Mouse (Mus musculus) ES-E14 (cell line): Measurements from ENCODE around the gene Gm42742. TPM values are rescaled to one million over a fixed set of nuclear protein-coding genes. Genes with fewer than 3 reads are reported as not detected.

Experiments used
- DNase-seq: peaks from one replicate; pipeline ENCODE4 v3.0.0-alpha.2; 2013; ENCODE audit warnings: low read depth, low spot score
- H3K27ac ChIP-seq: 2 replicates; pipeline ENCODE4 v1.5.1; 2012; ENCODE audit warnings: low read depth, mild to moderate bottlenecking, low read length, moderate library complexity, mixed read lengths; ENCODE audit not compliant: poor library complexity, insufficient read depth, severe bottlenecking
- H3K36me3 ChIP-seq: 2 replicates; pipeline ENCODE4 v1.6.1; 2012; ENCODE audit warnings: mild to moderate bottlenecking, low read length, moderate library complexity, mixed read lengths; ENCODE audit not compliant: control insufficient read depth, poor library complexity, insufficient read depth, severe bottlenecking
- H3K4me1 ChIP-seq, 2 experiments: fragments of 150-350 bp in 1 of 2; sonication (generic) in 1 of 2; 2 replicates each; pipeline ENCODE4 v1.6.1; 2012; ENCODE audit warnings: low read length in 2 of 2, mild to moderate bottlenecking in 1 of 2, mixed read lengths in 1 of 2; ENCODE audit not compliant: control insufficient read depth in 2 of 2, insufficient read depth in 2 of 2, poor library complexity in 1 of 2
- H3K4me3 ChIP-seq, 2 experiments: fragments of 150-350 bp in 1 of 2; sonication (generic) in 1 of 2; 2 replicates each; pipeline ENCODE4 v1.5.1; 2012; ENCODE audit warnings: low read length in 2 of 2, low read depth in 1 of 2, mild to moderate bottlenecking in 1 of 2, mixed read lengths in 1 of 2; ENCODE audit not compliant: insufficient read depth in 1 of 2, poor library complexity in 1 of 2, severe bottlenecking in 1 of 2
- H3K9ac ChIP-seq: 2 replicates; pipeline ENCODE4 v1.6.1; 2012; ENCODE audit warnings: low read depth, mild to moderate bottlenecking, low read length, mixed read lengths; ENCODE audit not compliant: poor library complexity, insufficient read depth, severe bottlenecking
- H3K9me3 ChIP-seq: fragments of 150-350 bp; sonication (generic); 2 replicates; pipeline ENCODE4 v1.6.1; 2012; ENCODE audit warnings: low read depth, mild to moderate bottlenecking, low read length; ENCODE audit not compliant: control insufficient read depth, insufficient read depth
- CHD2 ChIP-seq: IDR thresholded peaks from 2 replicates; pipeline ENCODE4 v1.6.1; 2014; ENCODE audit warnings: mild to moderate bottlenecking, low read depth, low read length, inconsistent platforms
- HCFC1 ChIP-seq: IDR thresholded peaks from 2 replicates; pipeline ENCODE4 v1.6.1; 2012; ENCODE audit warnings: low read length, inconsistent platforms, borderline replicate concordance; ENCODE audit not compliant: insufficient read depth
- MAFK ChIP-seq: IDR thresholded peaks from 2 replicates; pipeline ENCODE4 v1.6.1; 2014; ENCODE audit warnings: mild to moderate bottlenecking, low read depth, low read length, inconsistent platforms; ENCODE audit not compliant: insufficient read depth
- ZC3H11A ChIP-seq: IDR thresholded peaks from 2 replicates; pipeline ENCODE4 v1.6.1; 2012; ENCODE audit warnings: low read depth, mild to moderate bottlenecking, inconsistent platforms, low read length, borderline replicate concordance
- ZNF384 ChIP-seq: IDR thresholded peaks from 2 replicates; pipeline ENCODE4 v1.6.1; 2012; ENCODE audit warnings: low read depth, low read length, inconsistent platforms
- in situ Hi-C, 2 experiments: fragments of 600-800 bp; cut with MboI; formaldehyde crosslinking; loops; one replicate each; pipeline ENCODE4 v1.15.1; 2025; ENCODE audit warnings: low sequenced_read_pairs in 2 of 2, inconsistent platforms in 1 of 2; ENCODE audit not compliant: unreplicated experiment in 2 of 2
- total RNA-seq: library from RNA; depleted of rRNA; stranded (reverse); fragments of 300-350 nt; gene quantifications from 2 replicates; pipeline ENCODE4 v1.2.3, GENCODE M21; 2012; rRNA removed

The Gm42742 gene
- total RNA-seq, 1 experiment = 23.4 TPM

- Histone ChIP-seq H3K4me1 (peaks cover 0 to 3% of the 10 kb centered on the region in 2 experiments; a peak in 1 of 4 replicates), H3K9ac (no peak overlapping the region), H3K36me3 (no peaks in the 10 kb centered on the region), H3K27ac (no peak overlapping the region), H3K4me3 (no peak overlapping the region), H3K9me3 (no peaks in the 10 kb centered on the region)
- DNase-seq = no peak
- TF ChIP-seq HCFC1 = no peak
- TF ChIP-seq MAFK = no peak
- TF ChIP-seq ZNF384 = no peak
- no peak for TF ChIP-seq CHD2
- no peak for TF ChIP-seq ZC3H11A
- in situ Hi-C loops = no loop called here
These were observed 53.5 kb downstream of the Gm42742 start for GRCm38 (mm10) chr7:126967361-126967760.

DNA sequence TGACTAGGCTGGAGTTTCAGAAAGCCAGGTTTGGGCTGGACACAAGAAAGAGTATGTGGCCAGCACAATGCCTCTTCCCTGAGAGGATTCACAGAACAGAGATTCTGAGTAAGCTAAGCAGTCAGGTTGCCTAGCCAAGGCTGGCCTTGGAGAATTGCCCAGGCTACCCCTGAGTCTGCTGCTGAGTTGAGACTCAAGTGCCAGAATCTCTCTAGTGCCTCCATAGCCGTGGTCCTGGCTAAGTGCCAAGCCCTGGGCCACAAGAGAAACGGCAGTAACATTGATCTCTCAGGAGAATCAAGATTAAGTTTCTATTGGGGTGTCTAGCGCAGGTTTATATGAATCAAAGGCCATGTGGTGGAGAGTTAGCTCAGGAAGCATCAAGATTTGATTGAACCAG lies 55.3 kb downstream of the Gm42742 start:
- H3K4me3 ChIP-seq = no peak overlapping the region
- DNase-seq = no peak
- H3K9me3 ChIP-seq = no peaks in the 10 kb centered on the region
- H3K36me3 ChIP-seq = no peaks in the 10 kb centered on the region
- no peak for TF ChIP-seq HCFC1
- TF ChIP-seq CHD2 = no peak
- TF ChIP-seq ZC3H11A = no peak
- TF ChIP-seq MAFK = no peak
- TF ChIP-seq ZNF384 = no peak
- in situ Hi-C loops = no loop called here
- H3K9ac ChIP-seq = no peak overlapping the region
- H3K4me1 ChIP-seq = peaks cover 0 to 3% of the 10 kb centered on the region in 2 experiments; a peak in 1 of 4 replicates
- H3K27ac ChIP-seq = no peak overlapping the region

Other genes with a start within 250 kb of the Gm42742 start
- 19.4 and 20.8 TPM in 2 replicates for gene Ypel3, start 244.1 kb downstream of the Gm42742 start, total RNA-seq
- 0.89 and 1.7 TPM in 2 replicates for gene Tbx6, start 239.6 kb downstream of the Gm42742 start, total RNA-seq
- gene Ppp4c, start 228.6 kb downstream of the Gm42742 start, total RNA-seq = 260 and 291 TPM in 2 replicates
- 1.9 and 2.5 TPM in 2 replicates for gene Fam57b, start 223.4 kb downstream of the Gm42742 start, total RNA-seq
- gene 4930451I11Rik, start 189.5 kb downstream of the Gm42742 start, total RNA-seq = not detected in 2 replicates
- gene Doc2a, start 173.7 kb downstream of the Gm42742 start, total RNA-seq = 5.5 and 7.7 TPM in 2 replicates
- gene Hirip3, start 159.1 kb downstream of the Gm42742 start, total RNA-seq = 99.7 and 111 TPM in 2 replicates
- gene Ino80e, start 158.7 kb downstream of the Gm42742 start, total RNA-seq = 68.7 and 78.7 TPM in 2 replicates
- 42.3 and 57.2 TPM in 2 replicates for gene Taok2, start 136.4 kb downstream of the Gm42742 start, total RNA-seq
- 14.7 and 25.6 TPM in 2 replicates for gene Tmem219, start 98.2 kb downstream of the Gm42742 start, total RNA-seq
- 13.2 and 16.2 TPM in 2 replicates for gene Kctd13, start 92.2 kb downstream of the Gm42742 start, total RNA-seq
- gene Asphd1, start 71.5 kb downstream of the Gm42742 start, total RNA-seq = 1.0 and 2.0 TPM in 2 replicates
- 0.80 and 2.0 TPM in 2 replicates for gene Sez6l2, start 70.5 kb downstream of the Gm42742 start, total RNA-seq
- 106 and 122 TPM in 2 replicates for gene Cdipt, start 45.2 kb downstream of the Gm42742 start, total RNA-seq
- 0.18 and 0.32 TPM in 2 replicates for gene Cdiptos, start 45.0 kb downstream of the Gm42742 start, total RNA-seq
- gene Mvp, start 6.5 kb downstream of the Gm42742 start, total RNA-seq = 49.2 and 56.0 TPM in 2 replicates
- gene Pagr1b, start 4.6 kb downstream of the Gm42742 start, total RNA-seq = 0.63 and 1.3 TPM in 2 replicates
- gene Pagr1a, start 3.7 kb downstream of the Gm42742 start, total RNA-seq = 12.1 and 32.3 TPM in 2 replicates
- 0.36 and 0.85 TPM in 2 replicates for gene Prrt2, start 114 bp upstream of the Gm42742 start, total RNA-seq
- gene Maz, start 5.9 kb upstream of the Gm42742 start, total RNA-seq = 134 and 164 TPM in 2 replicates
- 97.4 and 117 TPM in 2 replicates for gene Kif22, start 21.4 kb upstream of the Gm42742 start, total RNA-seq
- not detected in 2 replicates for gene Zg16, start 66.2 kb upstream of the Gm42742 start, total RNA-seq
- gene AI467606, start 70.3 kb upstream of the Gm42742 start, total RNA-seq = 13.5 and 31.2 TPM in 2 replicates
- 5.6 and 7.1 TPM in 2 replicates for gene Qprt, start 101.1 kb upstream of the Gm42742 start, total RNA-seq
- 30.2 and 67.4 TPM in 2 replicates for gene Spn, start 116.7 kb upstream of the Gm42742 start, total RNA-seq
- gene Cd2bp2, start 175.0 kb upstream of the Gm42742 start, total RNA-seq = 113 and 133 TPM in 2 replicates
- 63.3 and 67.0 TPM in 2 replicates for gene Tbc1d10b, start 187.4 kb upstream of the Gm42742 start, total RNA-seq
- 322 and 498 TPM in 2 replicates for gene Mylpf, start 187.8 kb upstream of the Gm42742 start, total RNA-seq
- 55.2 and 64.7 TPM in 2 replicates for gene Zfp553, start 212.0 kb upstream of the Gm42742 start, total RNA-seq
- gene Sept1, start 212.0 kb upstream of the Gm42742 start, total RNA-seq = 85.8 and 128 TPM in 2 replicates
- 18.7 and 21.6 TPM in 2 replicates for gene Zfp771, start 223.2 kb upstream of the Gm42742 start, total RNA-seq
- gene Dctpp1, start 239.6 kb upstream of the Gm42742 start, total RNA-seq = 391 and 461 TPM in 2 replicates